Mouse (Mus musculus) cerebellum, adult 2 months (tissue): ENCODE results near the gene Trem3.

ENCODE experiments used
- CTCF ChIP-seq: fragments of 200-500 bp; IDR thresholded peaks from 2 replicates; pipeline ENCODE4 v1.5.1; 2011; ENCODE audit warnings: low read depth, mild to moderate bottlenecking, control low read depth, low read length, moderate library complexity, borderline replicate concordance; ENCODE audit not compliant: insufficient read depth
- POLR2A ChIP-seq: fragments of 200-500 bp; IDR thresholded peaks from 2 replicates; pipeline ENCODE4 v1.6.1; 2011; ENCODE audit warnings: low read length, control low read depth, borderline replicate concordance; ENCODE audit not compliant: insufficient read depth

DNA sequence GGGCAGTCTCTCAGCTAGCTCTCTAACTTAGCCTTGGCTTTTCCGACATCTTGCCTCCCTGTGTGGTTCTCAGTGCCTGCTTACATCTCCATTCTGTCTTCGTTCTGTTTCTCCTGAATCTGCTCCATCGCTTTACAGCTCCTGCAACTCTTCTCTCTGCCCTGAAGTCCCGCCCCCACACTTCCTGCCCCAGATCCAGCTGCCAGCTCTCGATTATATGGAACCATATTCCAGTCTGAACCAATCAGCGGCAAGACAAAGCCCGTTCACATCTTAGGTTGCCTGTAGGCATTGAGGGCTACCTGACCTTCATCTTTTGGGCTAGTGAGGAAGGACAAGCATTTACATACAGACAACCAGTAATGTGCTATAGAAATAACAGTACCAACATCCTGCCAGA lies 3.1 kb downstream of the Trem3 start:
- no peak for TF ChIP-seq CTCF
- no peak for TF ChIP-seq POLR2A
